Mouse (Mus musculus) liver, postnatal 0 days (tissue): Measurements from ENCODE around the gene Cacna1a. TPM values are rescaled to one million over a fixed set of nuclear protein-coding genes. Genes with fewer than 3 reads are reported as not detected.

Source experiments
- ATAC-seq: fragments of 200-750 bp; cut with Nextera tagmentation; 2 replicates; pipeline ENCODE4 v1.8.0; 2017; ENCODE audit warnings: mild to moderate bottlenecking, moderate library complexity
- DNase-seq: peaks from one replicate; pipeline ENCODE4 v3.0.0-alpha.2; 2016
- H3K27ac ChIP-seq: fragments of 300-500 bp; sonication (generic); 2 replicates; pipeline ENCODE4 v1.5.1; 2014; ENCODE audit warnings: antibody characterized with exemption, moderate library complexity, mild to moderate bottlenecking, low read depth
- H3K27me3 ChIP-seq: fragments of 300-500 bp; sonication (generic); 2 replicates; pipeline ENCODE4 v1.6.1; 2014; ENCODE audit warnings: low read length, control low read depth, mixed read lengths; ENCODE audit not compliant: insufficient read depth
- H3K36me3 ChIP-seq: fragments of 300-500 bp; sonication (generic); replicated peaks from 2 replicates; pipeline ENCODE4 v1.6.1; 2014; ENCODE audit warnings: mild to moderate bottlenecking, control low read depth, low read length, moderate library complexity, mixed read lengths; ENCODE audit not compliant: insufficient read depth
- H3K4me1 ChIP-seq: fragments of 300-500 bp; sonication (generic); 2 replicates; pipeline ENCODE4 v1.6.1; 2014; ENCODE audit warnings: antibody characterized with exemption, mild to moderate bottlenecking, control low read depth; ENCODE audit not compliant: insufficient read depth
- H3K4me2 ChIP-seq: fragments of 300-500 bp; sonication (generic); 2 replicates; pipeline ENCODE4 v1.6.1; 2014; ENCODE audit warnings: low read depth, mild to moderate bottlenecking, low read length, moderate library complexity, mixed read lengths
- H3K4me3 ChIP-seq: fragments of 300-500 bp; sonication (generic); 2 replicates; pipeline ENCODE4 v1.5.1; 2014; ENCODE audit warnings: low read depth, low read length
- H3K9ac ChIP-seq: fragments of 300-500 bp; sonication (generic); replicated peaks from 2 replicates; pipeline ENCODE4 v1.6.1; 2014; ENCODE audit warnings: mild to moderate bottlenecking, moderate library complexity
- H3K9me3 ChIP-seq: fragments of 300-500 bp; sonication (generic); 2 replicates; pipeline ENCODE4 v1.6.1; 2016; ENCODE audit warnings: mild to moderate bottlenecking, control low read depth, low read length, mixed read lengths
- CTCF ChIP-seq: sonication (generic); IDR thresholded peaks from 2 replicates; pipeline ENCODE4 v1.5.1; 2016; ENCODE audit warnings: antibody characterized with exemption, low read depth
- EP300 ChIP-seq: IDR thresholded peaks from 2 replicates; pipeline ENCODE4 v1.6.1; 2016; ENCODE audit warnings: antibody characterized with exemption, low read depth, mild to moderate bottlenecking
- WGBS: fragments of 180-500 bp; shearing (Covaris S2); extraction: QIAGEN DNeasy Blood & Tissue Kit; methylation state at CpG from one replicate; pipeline ENCODE4 v1.1.7; 2014; ENCODE audit not compliant: insufficient replicate concordance; 5-methylcytosine and 5-hydroxymethylcytosine counted together
- polyA plus RNA-seq: library from polyadenylated mRNA; unstranded; fragments of >200 nt; fragmentation: Nextera tagmentation; extraction: Ambion mirVana; gene quantifications from 2 replicates; pipeline ENCODE4 v1.2.1, GENCODE M21; 2015

Cacna1a gene
- polyA plus RNA-seq, 1 experiment from 2014 or later, result 0.49 TPM

DNA sequence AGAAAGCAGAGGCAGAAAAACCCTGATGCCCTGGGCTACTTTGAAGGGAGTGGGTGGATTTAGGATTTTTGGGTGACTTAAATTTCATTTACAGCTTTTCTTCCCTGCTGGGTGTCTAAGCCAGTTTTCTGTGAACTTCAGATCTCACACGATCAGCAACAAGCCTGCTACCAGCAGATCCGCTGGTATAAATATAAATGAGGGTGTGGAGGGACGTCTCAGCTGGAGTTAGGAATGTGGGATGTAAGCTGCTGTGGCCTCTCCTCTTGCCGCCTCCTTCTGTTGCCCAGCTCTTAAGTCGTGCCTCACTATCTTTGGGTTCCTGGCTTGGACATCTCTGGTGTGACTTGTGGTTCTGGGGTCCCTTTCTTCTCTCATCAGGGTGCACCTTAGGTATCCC lies 41.3 kb downstream of the Cacna1a start:
- TF ChIP-seq CTCF, result no peak
- no peak for TF ChIP-seq EP300
- WGBS, result 23% methylated on average over 5 of the region's 5 CpGs
- Histone ChIP-seq H3K36me3 (no peaks in the 10 kb centered on the region), H3K27me3 (no peaks in the 10 kb centered on the region), H3K4me3 (no peak overlapping the region), H3K27ac (no peak overlapping the region), H3K9ac (no peak overlapping the region), H3K9me3 (no peaks in the 10 kb centered on the region), H3K4me2 (no peak overlapping the region), H3K4me1 (no peaks in the 10 kb centered on the region)
- DNase-seq, result no peak
- ATAC-seq, result no peak

DNA sequence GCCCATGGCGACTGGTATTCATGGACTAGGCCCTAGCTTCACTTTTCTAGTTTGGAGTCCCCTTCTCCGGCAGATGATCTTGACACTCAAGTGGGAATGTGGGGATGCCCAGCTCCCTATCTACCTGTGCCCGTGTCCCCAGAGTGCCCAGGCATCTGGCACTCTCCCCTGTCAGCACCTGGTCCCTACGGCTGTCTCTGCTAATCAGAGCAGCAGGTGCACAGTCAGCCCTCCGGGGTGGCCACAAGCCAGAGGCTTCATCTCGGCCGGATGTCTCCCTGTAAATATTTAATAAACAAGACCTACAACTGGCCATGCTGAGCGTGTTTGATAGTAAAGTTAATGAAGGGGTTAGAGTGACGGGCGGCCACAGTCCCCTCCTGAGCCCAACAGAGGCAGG lies 47.1 kb downstream of the Cacna1a start:
- no peak overlapping the region for H3K9ac ChIP-seq
- WGBS, result 69% methylated on average over 10 of the region's 10 CpGs
- H3K27ac ChIP-seq, result no peak overlapping the region
- no peaks in the 10 kb centered on the region for H3K4me1 ChIP-seq
- no peak for TF ChIP-seq CTCF
- no peak for TF ChIP-seq EP300
- no peaks in the 10 kb centered on the region for H3K27me3 ChIP-seq
- DNase-seq, result no peak
- no peaks in the 10 kb centered on the region for H3K36me3 ChIP-seq
- H3K9me3 ChIP-seq, result no peaks in the 10 kb centered on the region
- ATAC-seq, result no peak
- H3K4me3 ChIP-seq, result no peak overlapping the region
- no peak overlapping the region for H3K4me2 ChIP-seq

DNA sequence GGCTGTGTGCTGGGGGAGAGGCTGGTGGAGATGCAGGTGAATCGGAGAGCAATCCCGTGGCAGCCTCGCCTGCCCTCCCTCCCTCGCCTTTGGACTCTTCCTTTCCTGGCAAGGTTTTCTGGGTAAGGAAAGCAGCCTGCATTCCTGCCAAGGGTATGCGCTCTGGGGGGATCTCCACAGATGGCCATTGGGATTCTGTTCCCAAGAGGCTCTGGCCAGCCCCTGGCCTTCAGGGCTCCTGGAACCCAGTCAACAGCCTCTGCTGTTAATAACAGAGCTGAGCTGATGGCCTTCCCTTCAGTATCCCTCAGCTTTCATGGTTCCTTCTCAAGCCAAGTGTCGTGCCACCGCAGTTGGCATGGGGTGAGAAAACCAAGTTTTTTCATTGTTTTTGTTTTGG lies 51.6 kb downstream of the Cacna1a start:
- Histone ChIP-seq H3K36me3 (no peaks in the 10 kb centered on the region), H3K4me1 (no peaks in the 10 kb centered on the region), H3K9ac (no peak overlapping the region), H3K27ac (no peak overlapping the region), H3K27me3 (no peaks in the 10 kb centered on the region), H3K4me2 (no peak overlapping the region), H3K4me3 (no peak overlapping the region), H3K9me3 (no peaks in the 10 kb centered on the region)
- no peak for DNase-seq
- no peak for ATAC-seq
- WGBS, result 72% methylated on average over 7 of the region's 7 CpGs
- no peak for TF ChIP-seq CTCF
- TF ChIP-seq EP300, result no peak

DNA sequence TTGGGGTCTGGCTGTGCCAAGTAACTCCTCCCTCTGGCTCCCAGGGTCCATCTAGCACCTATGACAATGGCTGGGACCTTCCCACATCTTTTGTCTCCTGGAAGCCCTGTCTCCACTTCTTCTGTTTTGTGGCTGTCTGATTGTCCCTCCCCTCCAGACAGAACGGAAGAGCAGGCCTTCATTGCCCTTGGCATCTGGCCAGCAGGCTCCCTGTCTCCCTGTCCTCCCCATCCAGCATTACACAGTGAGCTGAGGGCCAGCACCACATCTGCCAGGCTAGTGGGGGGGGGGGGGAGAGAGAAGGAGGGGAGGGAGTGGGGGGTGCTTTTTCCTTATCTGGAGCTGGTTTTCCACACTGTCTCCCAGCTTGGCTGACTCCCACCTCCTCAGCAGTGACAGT lies 53.8 kb downstream of the Cacna1a start:
- H3K4me1 ChIP-seq, result no peaks in the 10 kb centered on the region
- no peak overlapping the region for H3K4me2 ChIP-seq
- no peak for DNase-seq
- H3K9me3 ChIP-seq, result no peaks in the 10 kb centered on the region
- TF ChIP-seq EP300 (no peak), CTCF (no peak)
- ATAC-seq, result no peak
- 17% methylated on average over 1 of the region's 1 CpGs for WGBS
- H3K27ac ChIP-seq, result no peak overlapping the region
- H3K36me3 ChIP-seq, result no peaks in the 10 kb centered on the region
- no peak overlapping the region for H3K4me3 ChIP-seq
- no peaks in the 10 kb centered on the region for H3K27me3 ChIP-seq
- H3K9ac ChIP-seq, result no peak overlapping the region

DNA sequence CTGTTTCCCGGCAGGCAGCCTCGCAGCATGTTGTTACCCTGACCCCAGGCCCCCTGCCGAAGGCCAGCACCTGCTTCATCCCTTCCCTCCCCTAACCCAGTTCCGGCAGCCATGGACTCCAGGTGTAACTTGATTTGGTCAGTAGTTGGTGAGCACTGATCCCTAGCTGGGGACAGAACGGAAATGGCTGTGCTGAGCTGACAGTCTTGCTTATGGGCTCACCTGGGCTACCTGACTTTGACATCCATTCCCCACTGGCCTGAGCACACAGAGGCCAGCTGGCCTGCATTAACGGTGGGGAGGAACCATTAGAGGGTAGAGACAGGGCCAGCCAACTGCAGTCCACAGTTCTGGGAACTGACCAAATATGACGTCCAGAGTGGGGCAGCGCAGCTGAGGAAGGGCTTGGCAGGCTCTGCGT lies 58.3 kb downstream of the Cacna1a start:
- no peak for ATAC-seq
- TF ChIP-seq CTCF (no peak), EP300 (no peak)
- H3K9ac ChIP-seq, result no peak overlapping the region
- no peaks in the 10 kb centered on the region for H3K4me1 ChIP-seq
- no peaks in the 10 kb centered on the region for H3K27me3 ChIP-seq
- H3K9me3 ChIP-seq, result no peaks in the 10 kb centered on the region
- no peak overlapping the region for H3K4me3 ChIP-seq
- DNase-seq, result no peak
- H3K4me2 ChIP-seq, result no peak overlapping the region
- no peaks in the 10 kb centered on the region for H3K36me3 ChIP-seq
- no peak overlapping the region for H3K27ac ChIP-seq
- 80% methylated on average over 9 of the region's 9 CpGs for WGBS

DNA sequence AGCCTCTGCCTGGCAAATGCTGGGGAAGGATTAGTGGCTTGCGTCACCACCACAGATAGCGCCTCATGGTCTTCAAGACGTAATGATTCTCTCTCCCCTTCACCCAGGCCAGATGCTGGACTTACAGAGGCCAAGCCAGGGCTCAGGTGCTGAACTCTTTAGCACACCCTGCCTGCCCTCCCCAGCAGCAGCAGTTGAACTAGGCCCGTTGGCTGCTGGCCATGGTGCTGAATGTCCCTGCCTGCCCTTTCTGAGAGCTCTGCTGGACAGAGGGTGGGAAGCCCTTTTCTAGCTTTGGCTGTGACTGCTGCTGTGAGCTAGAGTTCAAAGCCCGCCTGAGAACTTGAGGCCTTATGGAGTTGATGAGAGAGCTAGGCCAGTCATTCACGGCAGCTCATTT lies 66.3 kb downstream of the Cacna1a start:
- H3K9ac ChIP-seq, result no peak overlapping the region
- no peak for ATAC-seq
- 25% methylated on average over 6 of the region's 6 CpGs for WGBS

DNA sequence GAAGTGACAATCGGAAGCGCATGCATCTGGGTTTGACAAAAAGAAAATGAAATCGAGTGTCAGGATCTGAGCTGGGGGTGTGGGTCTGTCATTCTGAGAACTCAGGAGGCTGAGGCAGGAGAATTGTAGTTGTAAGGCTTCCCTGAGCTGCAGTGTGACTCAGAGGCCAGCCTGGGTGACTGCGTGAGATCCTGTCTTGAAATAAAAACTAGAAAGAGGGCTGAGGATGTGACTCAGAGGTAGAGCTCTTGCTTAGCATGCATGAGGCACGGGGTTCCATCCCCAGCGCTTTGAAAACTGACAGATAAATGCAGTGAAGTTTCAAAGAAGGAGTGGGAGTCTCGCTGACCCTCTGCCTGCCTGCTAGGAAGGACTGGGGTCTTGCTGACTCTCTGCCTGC lies 70.6 kb downstream of the Cacna1a start:
- Histone ChIP-seq H3K4me1 (no peaks in the 10 kb centered on the region), H3K27me3 (no peaks in the 10 kb centered on the region; the same call in 1 of the 2 replicates), H3K9ac (no peak overlapping the region), H3K27ac (no peak overlapping the region), H3K9me3 (peaks cover 5% of the 10 kb centered on the region; the same call in 1 of the 2 replicates), H3K4me3 (no peak overlapping the region), H3K36me3 (no peaks in the 10 kb centered on the region), H3K4me2 (no peak overlapping the region)
- DNase-seq, result no peak
- ATAC-seq, result no peak
- 49% methylated on average over 7 of the region's 7 CpGs for WGBS
- TF ChIP-seq CTCF (no peak), EP300 (no peak)

More for the DNA sequence above, 66.3 kb downstream of the Cacna1a start:
- H3K36me3 ChIP-seq, result no peaks in the 10 kb centered on the region
- H3K9me3 ChIP-seq, result no peaks in the 10 kb centered on the region
- H3K27me3 ChIP-seq, result no peaks in the 10 kb centered on the region; the same call in 1 of the 2 replicates
- no peaks in the 10 kb centered on the region for H3K4me1 ChIP-seq
- no peak overlapping the region for H3K4me3 ChIP-seq
- no peak for TF ChIP-seq EP300
- 0 out of 2 replicates have a peak, but pooled peaks have one; percentile 18 for TF ChIP-seq CTCF
- peak; percentile 62 for DNase-seq
- no peak overlapping the region for H3K27ac ChIP-seq
- H3K4me2 ChIP-seq, result no peak overlapping the region
